Mouse (Mus musculus) liver, embryonic 14.5 days (tissue): ENCODE data around the gene Klhl31. TPM values are rescaled to one million over a fixed set of nuclear protein-coding genes. Genes with fewer than 3 reads are reported as not detected.

Source experiments
- ATAC-seq: fragments of 200-750 bp; cut with Nextera tagmentation; 2 replicates; pipeline ENCODE4 v1.8.0; 2017; ENCODE audit warnings: moderate number of reproducible peaks, mild to moderate bottlenecking, moderate library complexity; ENCODE audit not compliant: insufficient read depth
- DNase-seq, 3 experiments: peaks; one replicate each; pipeline ENCODE4 v3.0.0-alpha.2; 2012 to 2013; ENCODE audit warnings: low read depth in 3 of 3, low spot score in 3 of 3
- H3K27ac ChIP-seq: fragments of 300-500 bp; sonication (generic); 2 replicates; pipeline ENCODE4 v1.5.1; 2014; ENCODE audit warnings: moderate library complexity, mild to moderate bottlenecking, control low read depth, inconsistent platforms
- H3K27me3 ChIP-seq: fragments of 300-500 bp; sonication (generic); 2 replicates; pipeline ENCODE4 v1.6.1; 2014; ENCODE audit warnings: mild to moderate bottlenecking, low read length, moderate library complexity; ENCODE audit not compliant: control insufficient read depth, insufficient read depth
- H3K36me3 ChIP-seq: fragments of 300-500 bp; sonication (generic); replicated peaks from 2 replicates; pipeline ENCODE4 v1.6.1; 2014; ENCODE audit warnings: low read depth; ENCODE audit not compliant: control insufficient read depth, insufficient read depth
- H3K4me1 ChIP-seq, 2 experiments: fragments of 200-500 bp in 1 of 2; fragments of 300-500 bp in 1 of 2; sonication (generic) in 1 of 2; replicated peaks; 2 replicates each; pipeline ENCODE4 v1.6.1; 2012 to 2014; ENCODE audit warnings: antibody characterized with exemption in 1 of 2, inconsistent platforms in 1 of 2, low read length in 1 of 2; ENCODE audit not compliant: control insufficient read depth in 2 of 2, insufficient read depth in 2 of 2
- H3K4me2 ChIP-seq: fragments of 300-500 bp; sonication (generic); 2 replicates; pipeline ENCODE4 v1.6.1; 2014; ENCODE audit warnings: low read depth, mild to moderate bottlenecking, control low read depth, moderate library complexity
- H3K4me3 ChIP-seq, 2 experiments: fragments of 200-500 bp in 1 of 2; fragments of 300-500 bp in 1 of 2; sonication (generic) in 1 of 2; 2 replicates each; pipeline ENCODE4 v1.5.1; 2012 to 2014; ENCODE audit warnings: low read depth in 2 of 2, low read length in 2 of 2, mild to moderate bottlenecking in 2 of 2, control low read depth in 1 of 2, inconsistent platforms in 1 of 2, moderate library complexity in 1 of 2; ENCODE audit not compliant: insufficient read depth in 1 of 2
- H3K9ac ChIP-seq: fragments of 300-500 bp; sonication (generic); replicated peaks from 2 replicates; pipeline ENCODE4 v1.6.1; 2014; ENCODE audit warnings: mild to moderate bottlenecking, control low read depth, moderate library complexity
- H3K9me3 ChIP-seq: fragments of 300-500 bp; sonication (generic); 2 replicates; pipeline ENCODE4 v1.6.1; 2016; ENCODE audit warnings: low read length, mixed read lengths; ENCODE audit not compliant: control insufficient read depth
- CTCF ChIP-seq: IDR thresholded peaks from 2 replicates; pipeline ENCODE4 v1.5.1; 2016; ENCODE audit warnings: antibody characterized with exemption, low read depth, control low read depth
- EP300 ChIP-seq: IDR thresholded peaks from 2 replicates; pipeline ENCODE4 v1.6.1; 2016; ENCODE audit warnings: antibody characterized with exemption, low read depth
- WGBS: fragments of 180-500 bp; shearing (Covaris S2); extraction: QIAGEN DNeasy Blood & Tissue Kit; methylation state at CpG from one replicate; pipeline ENCODE4 v1.1.7; 2014; ENCODE audit not compliant: insufficient replicate concordance; 5-methylcytosine and 5-hydroxymethylcytosine counted together
- polyA plus RNA-seq, 2 experiments: library from polyadenylated mRNA; depleted of rRNA in 1 of 2; stranded (reverse) in 1 of 2; unstranded in 1 of 2; fragments of >200 nt; fragmentation: Nextera tagmentation in 1 of 2; extraction: Ambion mirVana in 1 of 2; gene quantifications; 2 replicates each; pipeline versions ENCODE4 v1.2.1 to v1.2.3; 2012 to 2014

Gene Klhl31
- polyA plus RNA-seq, 2 experiments = 0.01 TPM; not detected in 1

GRCm38 (mm10) chr9:77707433-77708139, 71.3 kb downstream of the Klhl31 start:
- DNase-seq = peak in 1 of 3 experiments; percentile 9
- TF ChIP-seq EP300 (no peak), CTCF (no peak)
- H3K4me2 ChIP-seq = no peak overlapping the region
- no peak overlapping the region for H3K27ac ChIP-seq
- H3K27me3 ChIP-seq = no peaks in the 10 kb centered on the region
- peak; percentile 37; the same call in 1 of the 2 replicates for ATAC-seq
- no peak overlapping the region for H3K4me3 ChIP-seq
- no peaks in the 10 kb centered on the region for H3K9me3 ChIP-seq
- H3K9ac ChIP-seq = no peak overlapping the region
- WGBS = 64% methylated on average over 9 of the region's 9 CpGs
- H3K4me1 ChIP-seq = no peaks in the 10 kb centered on the region
- H3K36me3 ChIP-seq = no peaks in the 10 kb centered on the region

- Histone ChIP-seq H3K4me2 (no peak overlapping the region), H3K27me3 (no peaks in the 10 kb centered on the region), H3K4me1 (no peaks in the 10 kb centered on the region), H3K9ac (no peak overlapping the region), H3K36me3 (no peaks in the 10 kb centered on the region), H3K4me3 (no peak overlapping the region), H3K27ac (no peak overlapping the region), H3K9me3 (no peaks in the 10 kb centered on the region)
- DNase-seq (peak in 1 of 3 experiments; percentile 9), ATAC-seq (no peak)
- TF ChIP-seq EP300 (no peak), CTCF (no peak)
- WGBS = 25% methylated on average over 5 of the region's 5 CpGs
These were observed 72.7 kb downstream of the Klhl31 start for GRCm38 (mm10) chr9:77708950-77709349.

Other genes starting within 250 kb of the Klhl31 start
- 2.3 and 3.2 TPM in 2 replicates for gene Lrrc1, start 91.6 kb upstream of the Klhl31 start, polyA plus RNA-seq (2012; rRNA removed)
- gene Lrrc1, start 91.6 kb upstream of the Klhl31 start, polyA plus RNA-seq (2014; fragmentation: Nextera tagmentation; extraction: Ambion mirVana) = 2.9 and 3.1 TPM in 2 replicates
- gene Gclc, start 118.0 kb downstream of the Klhl31 start, polyA plus RNA-seq (2012; rRNA removed) = 24.1 and 30.9 TPM in 2 replicates
- gene Gclc, start 118.0 kb downstream of the Klhl31 start, polyA plus RNA-seq (2014; fragmentation: Nextera tagmentation; extraction: Ambion mirVana) = 26.6 and 31.8 TPM in 2 replicates